Mouse (Mus musculus) MEL (cell line): ENCODE results near the gene Slc1a7. TPM values are rescaled to one million over a fixed set of nuclear protein-coding genes. Genes with fewer than 3 reads are reported as not detected.

Experiments
- DNase-seq: peaks from one replicate; pipeline ENCODE4 v3.0.0; 2011; ENCODE audit warnings: low read depth, low spot score
- H3K27ac ChIP-seq: 2 replicates; pipeline ENCODE4 v1.5.1; 2012; ENCODE audit warnings: low read depth, mild to moderate bottlenecking, control low read depth, low read length, moderate library complexity; ENCODE audit not compliant: control insufficient read depth
- H3K27me3 ChIP-seq, 2 experiments: fragments of 150-350 bp in 1 of 2; sonication (generic) in 1 of 2; 2 replicates each; pipeline ENCODE4 v1.6.1; 2012; ENCODE audit warnings: low read length in 2 of 2, mild to moderate bottlenecking in 2 of 2, improper control_type of control experiment in 1 of 2, moderate library complexity in 1 of 2; ENCODE audit not compliant: insufficient read depth in 2 of 2, control insufficient read depth in 1 of 2
- H3K36me3 ChIP-seq, 2 experiments: 2 replicates each; pipeline ENCODE4 v1.6.1; 2012 to 2014; ENCODE audit warnings: low read length in 2 of 2, improper control_type of control experiment in 1 of 2, inconsistent platforms in 1 of 2, mild to moderate bottlenecking in 1 of 2; ENCODE audit not compliant: insufficient read depth in 2 of 2, control insufficient read depth in 1 of 2
- H3K4me1 ChIP-seq, 2 experiments: fragments of 150-350 bp in 1 of 2; sonication (generic) in 1 of 2; 2 replicates each; pipeline ENCODE4 v1.6.1; 2012; ENCODE audit warnings: low read length in 2 of 2, improper control_type of control experiment in 1 of 2, mild to moderate bottlenecking in 1 of 2; ENCODE audit not compliant: insufficient read depth in 2 of 2, control insufficient read depth in 1 of 2
- H3K4me3 ChIP-seq, 2 experiments: fragments of 150-350 bp in 1 of 2; sonication (generic) in 1 of 2; 2 replicates each; pipeline ENCODE4 v1.5.1; 2012; ENCODE audit warnings: low read depth in 2 of 2, low read length in 2 of 2, mild to moderate bottlenecking in 2 of 2, moderate library complexity in 2 of 2, control low read depth in 1 of 2, improper control_type of control experiment in 1 of 2; ENCODE audit not compliant: control insufficient read depth in 1 of 2, insufficient read depth in 1 of 2
- H3K79me2 ChIP-seq: 2 replicates; pipeline ENCODE4 v1.6.1; 2012; ENCODE audit warnings: mild to moderate bottlenecking, low read length, moderate library complexity; ENCODE audit not compliant: control insufficient read depth, poor library complexity, insufficient read depth
- H3K9ac ChIP-seq: 2 replicates; pipeline ENCODE4 v1.6.1; 2012; ENCODE audit warnings: low read depth, mild to moderate bottlenecking, control low read depth, low read length, moderate library complexity; ENCODE audit not compliant: control insufficient read depth, poor library complexity, severe bottlenecking
- H3K9me3 ChIP-seq: fragments of 150-350 bp; sonication (generic); replicated peaks from 2 replicates; pipeline ENCODE4 v1.6.1; 2012; ENCODE audit warnings: mild to moderate bottlenecking, low read length, improper control_type of control experiment, moderate library complexity; ENCODE audit not compliant: insufficient read depth
- BHLHE40 ChIP-seq: IDR thresholded peaks from 2 replicates; pipeline ENCODE4 v1.6.1; 2012; ENCODE audit warnings: low read depth, mild to moderate bottlenecking, inconsistent platforms, low read length, improper control_type of control experiment, borderline replicate concordance
- E2F4 ChIP-seq: IDR thresholded peaks from 2 replicates; pipeline ENCODE4 v1.6.1; 2011; ENCODE audit warnings: low read depth, low read length, improper control_type of control experiment, borderline replicate concordance
- ETS1 ChIP-seq: IDR thresholded peaks from 2 replicates; pipeline ENCODE4 v1.6.1; 2012; ENCODE audit warnings: low read depth, mild to moderate bottlenecking, inconsistent platforms, low read length, improper control_type of control experiment, moderate library complexity
- HCFC1 ChIP-seq: IDR thresholded peaks from 2 replicates; pipeline ENCODE4 v1.6.1; 2012; ENCODE audit warnings: low read depth, mild to moderate bottlenecking, inconsistent platforms, low read length, improper control_type of control experiment, moderate library complexity
- KAT2A ChIP-seq: conservative IDR thresholded peaks from 2 replicates; pipeline ENCODE4 v1.6.1; 2012; ENCODE audit warnings: low read depth, low read length, improper control_type of control experiment, inconsistent platforms
- MAFK ChIP-seq: IDR thresholded peaks from 2 replicates; pipeline ENCODE4 v1.6.1; 2011; ENCODE audit warnings: low read depth, mild to moderate bottlenecking, low read length, improper control_type of control experiment, borderline replicate concordance
- MEF2A ChIP-seq: IDR thresholded peaks from 2 replicates; pipeline ENCODE4 v1.6.1; 2014; ENCODE audit warnings: low read depth, mild to moderate bottlenecking, inconsistent platforms, low read length, improper control_type of control experiment; ENCODE audit not compliant: poor library complexity, insufficient replicate concordance, severe bottlenecking; ENCODE audit errors: extremely low read depth
- MXI1 ChIP-seq: IDR thresholded peaks from 2 replicates; pipeline ENCODE4 v1.6.1; 2011; ENCODE audit warnings: mild to moderate bottlenecking, low read depth, low read length, improper control_type of control experiment
- MYC ChIP-seq: IDR thresholded peaks from 2 replicates; pipeline ENCODE4 v1.6.1; 2011; ENCODE audit warnings: low read depth, mild to moderate bottlenecking, low read length, improper control_type of control experiment, moderate library complexity
- NRF1 ChIP-seq: IDR thresholded peaks from 2 replicates; pipeline ENCODE4 v1.6.1; 2014; ENCODE audit warnings: low read depth, mild to moderate bottlenecking, inconsistent platforms, low read length, improper control_type of control experiment, moderate library complexity; ENCODE audit not compliant: poor library complexity, insufficient read depth, severe bottlenecking
- POLR2AphosphoS2 ChIP-seq: IDR thresholded peaks from 2 replicates; pipeline ENCODE4 v1.6.1; 2011; ENCODE audit warnings: low read length, improper control_type of control experiment
- RAD21 ChIP-seq: IDR thresholded peaks from 2 replicates; pipeline ENCODE4 v1.6.1; 2011; ENCODE audit warnings: mild to moderate bottlenecking, low read depth, low read length, improper control_type of control experiment
- TAL1 ChIP-seq: IDR thresholded peaks from 2 replicates; pipeline ENCODE4 v1.6.1; 2012; ENCODE audit warnings: mild to moderate bottlenecking, inconsistent platforms, low read length, moderate library complexity, mixed read lengths
- TCF12 ChIP-seq: IDR thresholded peaks from 2 replicates; pipeline ENCODE4 v1.6.1; 2014; ENCODE audit warnings: low read depth, mild to moderate bottlenecking, inconsistent platforms, low read length, improper control_type of control experiment, moderate library complexity
- ZMIZ1 ChIP-seq: IDR thresholded peaks from 2 replicates; pipeline ENCODE4 v1.6.1; 2012; ENCODE audit warnings: low read depth, mild to moderate bottlenecking, inconsistent platforms, low read length, improper control_type of control experiment, moderate library complexity
- ZNF384 ChIP-seq: IDR thresholded peaks from 2 replicates; pipeline ENCODE4 v1.6.1; 2012; ENCODE audit warnings: low read depth, mild to moderate bottlenecking, inconsistent platforms, low read length, improper control_type of control experiment
- polyA plus RNA-seq, 2 experiments: library from polyadenylated mRNA; stranded (reverse) in 1 of 2; unstranded in 1 of 2; fragments of >175 nt in 1 of 2; fragments of >200 nt in 1 of 2; gene quantifications; 2 replicates each; pipeline versions ENCODE4 v1.2.1 to v1.2.4; 2012; ENCODE audit warnings: low replicate concordance in 2 of 2, low read depth in 1 of 2; ENCODE audit not compliant: insufficient read length in 2 of 2, insufficient read depth in 1 of 2, missing spikeins in 1 of 2
- total RNA-seq: library from RNA; depleted of rRNA; stranded (reverse); fragments of 300-350 nt; gene quantifications from 2 replicates; pipeline ENCODE4 v1.2.3, GENCODE M21; 2012; rRNA removed

Gene Slc1a7
- total RNA-seq: not detected in 2 replicates
- under 1 TPM in 1 of 2 experiments, not detected in 1; 0.68 TPM for polyA plus RNA-seq

- Histone ChIP-seq H3K27me3 (no peaks in the 10 kb centered on the region; a peak in 2 of 4 replicates), H3K79me2 (no peaks in the 10 kb centered on the region), H3K4me1 (peaks cover 0 to 5% of the 10 kb centered on the region in 2 experiments; a peak in 2 of 4 replicates), H3K9ac (no peak within 1 kb of the TSS), H3K36me3 (no peaks in the 10 kb centered on the region), H3K27ac (no peak within 1 kb of the TSS), H3K4me3 (no peak within 1 kb of the TSS), H3K9me3 (no peaks in the 10 kb centered on the region)
- DNase-seq: no peak
- TF ChIP-seq ZMIZ1 (no peak), E2F4 (no peak), ZNF384 (no peak), MAFK (no peak), POLR2AphosphoS2 (no peak), HCFC1 (no peak), MEF2A (no peak), BHLHE40 (no peak), NRF1 (no peak), KAT2A (no peak), TAL1 (no peak), RAD21 (no peak)
These were observed at the start of gene Slc1a7 for GRCm38 (mm10) chr4:107967966-107968682. TSS of gene Slc1a7 (plus strand) at chr4:107968332.

- peaks cover 3% of the 10 kb centered on the region; the same call in 1 of the 2 replicates for H3K79me2 ChIP-seq
- no peak overlapping the region for H3K27ac ChIP-seq
- peaks cover 0 to 37% of the 10 kb centered on the region in 2 experiments; a peak in 2 of 4 replicates for H3K36me3 ChIP-seq
- no peaks in the 10 kb centered on the region for H3K27me3 ChIP-seq
- H3K9ac ChIP-seq: no peak overlapping the region
- peaks cover 27 to 29% of the 10 kb centered on the region in 2 experiments for H3K4me1 ChIP-seq
- TF ChIP-seq MYC (no peak), MXI1 (no peak), RAD21 (no peak), BHLHE40 (no peak), ETS1 (no peak), ZNF384 (no peak), TCF12 (no peak), TAL1 (no peak)
- H3K4me3 ChIP-seq: no peak overlapping the region
- H3K9me3 ChIP-seq: no peaks in the 10 kb centered on the region
- no peak for DNase-seq
These were observed 47.8 kb upstream of the Slc1a7 start for GRCm38 (mm10) chr4:107920336-107920735.
